Mouse (Mus musculus) lung, postnatal 0 days (tissue): Measurements from ENCODE around the gene Cab39l.

Experiments
- CTCF ChIP-seq: IDR thresholded peaks from 2 replicates; pipeline ENCODE4 v1.5.1; 2016; ENCODE audit warnings: antibody characterized with exemption, mild to moderate bottlenecking
- EP300 ChIP-seq: IDR thresholded peaks from 2 replicates; pipeline ENCODE4 v1.6.1; 2016; ENCODE audit warnings: antibody characterized with exemption, mild to moderate bottlenecking, control low read depth

- no peak for TF ChIP-seq CTCF
- no peak for TF ChIP-seq EP300
Measured at GRCm38 (mm10) chr14:59550841-59551240, 110.1 kb downstream of the Cab39l start.
